Mouse (Mus musculus): ENCODE results near the gene Bag6.

GRCm38 (mm10) chr17:35159638-35160037 lies 24.7 kb downstream of the Bag6 start:
- TF ChIP-seq CTCF (IDR thresholded peaks at IDR 0.05; ENCODE audit: borderline replicate concordance, extremely low read depth, insufficient read depth, insufficient read length) (no peak), POLR2A (IDR thresholded peaks at IDR 0.05; ENCODE audit: borderline replicate concordance, extremely low read depth, insufficient read depth, insufficient read length, poor library complexity, severe bottlenecking) (no peak)
